1 mouse cellular context compared by ENCODE assay signal in the genomic region with DNA sequence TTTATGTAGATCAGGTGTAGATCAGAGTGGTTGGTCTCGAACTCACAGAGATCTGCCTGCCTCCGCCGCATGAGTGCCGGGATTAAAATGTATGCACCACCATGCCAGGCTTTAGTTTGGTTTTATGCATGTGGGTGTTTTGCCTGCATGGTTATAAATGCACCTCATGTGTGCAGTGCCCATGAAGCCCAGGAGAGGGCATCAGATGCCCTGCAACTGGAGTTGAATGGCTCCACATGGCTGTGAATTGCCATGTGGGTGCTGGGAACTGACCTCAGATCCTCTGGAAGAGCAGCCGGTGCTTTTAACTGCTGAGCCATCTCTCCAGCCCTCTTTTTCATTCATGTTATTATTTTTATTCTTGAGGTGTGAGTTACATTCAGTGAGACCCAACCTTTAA.
TF ChIP-seq lines count a peak whose summit lies in the region.

No protein-coding gene starts in this region.

TF ChIP-seq in MEL, 35 proteins besides CTCF, POLR2A, EP300 and RAD21 (continued from another document):
- TF ChIP-seq UBTF (IDR thresholded peaks at IDR 0.05; ENCODE audit: borderline replicate concordance, insufficient read depth, low read depth, low read length) (no peak), JUND (IDR thresholded peaks at IDR 0.05; ENCODE audit: low read depth, low read length) (no peak), ZMIZ1 (IDR thresholded peaks at IDR 0.05; ENCODE audit: low read depth, low read length) (no peak), GABPA (IDR thresholded peaks at IDR 0.05; ENCODE audit: low read depth, low read length) (no peak), HCFC1 (IDR thresholded peaks at IDR 0.05; ENCODE audit: low read depth, low read length) (no peak), MYC (IDR thresholded peaks at IDR 0.05; ENCODE audit: low read depth, low read length) (peak; percentile 89), POLR2AphosphoS2 (IDR thresholded peaks at IDR 0.05; ENCODE audit: low read length) (no peak), CHD1 (IDR thresholded peaks at IDR 0.05; ENCODE audit: low read depth, low read length) (no peak), SIN3A (IDR thresholded peaks at IDR 0.05; ENCODE audit: low read length) (no peak), NRF1 (IDR thresholded peaks at IDR 0.05; ENCODE audit: insufficient read depth, low read depth, low read length, poor library complexity, severe bottlenecking) (no peak), CHD2 (IDR thresholded peaks at IDR 0.05; ENCODE audit: low read length) (no peak), KAT2A (conservative IDR thresholded peaks at IDR 0.05; ENCODE audit: low read depth, low read length) (no peak), GATA1 (IDR thresholded peaks at IDR 0.05; ENCODE audit: low read depth, low read length) (no peak), SMC3 (IDR thresholded peaks at IDR 0.05; ENCODE audit: low read depth, low read length) (peak; percentile 25), ETS1 (IDR thresholded peaks at IDR 0.05; ENCODE audit: low read depth, low read length) (no peak), ZKSCAN1 (IDR thresholded peaks at IDR 0.05; ENCODE audit: low read depth, low read length) (no peak), MAX (IDR thresholded peaks at IDR 0.05; ENCODE audit: low read length) (peak; percentile 76)
TF ChIP-seq in MEL: peak in this region for 4.
